Mouse (Mus musculus) liver, adult 2 months (tissue): ENCODE results near the gene Rsu1.

Source experiments
- CTCF ChIP-seq: fragments of 200-500 bp; IDR thresholded peaks from 2 replicates; pipeline ENCODE4 v1.5.1; 2011; ENCODE audit warnings: low read depth, low read length, control low read depth
- POLR2A ChIP-seq: fragments of 200-500 bp; IDR thresholded peaks from 2 replicates; pipeline ENCODE4 v1.6.1; 2011; ENCODE audit warnings: low read length, control low read depth; ENCODE audit not compliant: insufficient read depth; ENCODE audit errors: extremely low read depth

DNA sequence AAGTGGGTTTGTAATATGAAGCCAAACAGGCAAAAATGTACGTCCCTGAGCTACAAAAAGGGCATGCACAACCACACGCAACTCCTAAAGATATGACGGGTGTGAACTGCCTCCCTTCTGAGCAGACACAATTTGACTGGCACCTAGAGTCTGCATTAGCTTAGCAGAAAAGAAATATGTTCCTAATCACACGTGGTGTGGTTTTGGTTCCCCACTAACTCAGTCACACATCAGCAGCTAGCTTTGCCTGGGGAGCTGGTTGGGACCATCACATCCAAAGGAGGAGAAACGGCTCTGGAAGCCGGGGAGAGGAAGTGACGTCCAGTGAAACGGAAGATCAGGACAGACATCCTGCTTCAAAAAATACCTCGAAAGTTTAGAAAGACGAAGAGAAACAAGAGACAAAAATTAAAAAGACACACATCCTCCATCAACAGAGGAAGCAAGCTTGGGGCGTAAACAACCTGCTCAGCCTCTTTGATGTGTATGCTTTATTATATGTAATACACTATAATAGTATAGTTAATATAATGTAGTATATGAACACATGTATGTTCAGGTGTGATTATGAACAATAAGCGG is 37.9 kb downstream of the Rsu1 start:
- TF ChIP-seq CTCF, result no peak
- TF ChIP-seq POLR2A, result no peak
